Mouse (Mus musculus) 416B (cell line): Measurements from ENCODE around the gene Cyb561.

Source experiments
- DNase-seq: peaks from one replicate; pipeline ENCODE4 v3.0.0; 2011; ENCODE audit warnings: low read depth

The Cyb561 gene

DNA sequence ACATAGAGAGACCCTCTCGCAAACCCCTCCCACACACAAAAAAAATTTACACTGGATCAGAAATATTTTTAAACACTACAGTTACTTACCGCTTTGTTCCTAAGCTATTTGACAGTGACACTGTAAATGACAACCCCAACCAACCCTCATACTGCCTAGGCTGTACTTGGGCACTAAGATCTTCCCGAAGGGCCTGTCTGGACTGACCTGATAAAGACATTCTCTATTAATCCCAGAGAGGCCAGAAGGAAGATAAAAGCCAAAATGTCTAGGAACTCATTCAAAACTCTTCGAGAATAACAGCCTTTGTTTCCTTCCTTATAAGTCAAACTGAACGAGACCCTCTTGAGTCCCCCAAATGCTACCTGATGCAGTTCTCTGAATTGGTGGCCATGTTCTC lies 31.9 kb downstream of the Cyb561 start:
- DNase-seq: no peak

DNA sequence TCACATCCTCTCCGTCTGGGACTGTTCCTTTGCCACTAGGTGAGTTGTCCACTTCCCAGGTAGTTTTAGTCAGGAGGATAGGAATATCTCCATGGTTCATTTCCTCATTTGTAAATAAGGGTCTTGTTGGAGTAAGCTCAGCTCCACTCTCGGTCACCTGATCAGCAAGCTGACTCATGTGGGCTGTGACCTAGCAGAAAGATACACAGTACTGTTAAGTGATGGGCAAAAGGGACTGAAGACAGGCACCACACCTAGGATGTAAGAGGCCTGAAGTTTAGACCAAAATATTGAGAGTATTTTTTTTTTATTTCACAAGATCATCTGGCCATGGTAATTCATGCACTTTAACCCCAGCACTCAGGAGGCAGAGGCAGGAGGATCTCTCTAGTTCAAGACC lies 32.3 kb downstream of the Cyb561 start:
- no peak for DNase-seq

DNA sequence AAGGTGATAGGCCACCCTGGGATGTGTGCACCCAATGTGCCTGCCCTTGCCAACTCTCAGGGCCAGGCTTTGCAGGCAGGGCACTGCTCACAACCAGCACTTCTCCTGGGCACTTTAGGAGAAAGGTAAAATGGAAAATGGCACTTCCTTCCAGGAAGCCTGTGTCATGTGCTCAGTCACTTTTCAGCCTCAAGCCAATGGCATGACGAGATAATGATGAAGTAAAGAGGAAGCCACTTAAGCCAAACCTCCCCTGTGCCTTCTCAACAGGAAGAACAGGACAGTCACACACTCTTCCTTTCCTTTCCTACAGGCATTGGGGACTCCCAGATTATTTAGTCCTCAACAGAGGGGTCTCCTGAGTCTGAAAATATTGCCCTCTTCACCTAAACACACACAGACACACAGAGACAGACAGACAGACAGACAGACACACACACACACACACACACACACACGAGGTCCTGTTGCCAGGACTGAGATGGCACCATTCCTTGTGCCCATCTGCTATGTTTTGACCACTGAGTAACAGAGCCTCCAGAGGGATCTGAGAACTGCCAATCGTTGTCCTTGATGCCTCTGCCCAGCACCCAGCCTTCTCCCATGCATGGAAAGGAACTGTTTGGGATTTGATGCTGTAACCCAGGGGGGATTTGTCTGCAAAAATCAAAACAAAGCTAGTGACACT lies 32.9 kb downstream of the Cyb561 start:
- DNase-seq: no peak

DNA sequence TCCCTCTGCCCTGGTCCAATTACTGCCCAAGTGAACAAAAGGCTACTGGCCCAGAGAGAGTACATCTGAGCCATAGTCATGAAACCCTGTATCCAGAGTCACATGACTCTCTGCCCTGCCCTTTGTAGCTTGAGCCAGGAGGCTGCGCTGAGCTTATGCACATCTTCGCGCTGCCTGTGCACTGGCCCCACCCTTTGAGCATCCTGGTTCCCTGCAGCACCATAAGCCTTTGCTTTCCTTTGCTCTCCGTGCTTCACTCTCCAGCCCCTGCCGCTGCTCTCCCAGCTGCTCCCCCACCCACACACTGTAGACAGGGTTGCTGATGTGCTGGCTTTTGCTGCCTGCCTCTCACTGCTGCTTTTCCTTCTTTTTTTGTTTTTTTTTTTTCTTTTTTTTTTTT lies 39.6 kb downstream of the Cyb561 start:
- no peak for DNase-seq

DNA sequence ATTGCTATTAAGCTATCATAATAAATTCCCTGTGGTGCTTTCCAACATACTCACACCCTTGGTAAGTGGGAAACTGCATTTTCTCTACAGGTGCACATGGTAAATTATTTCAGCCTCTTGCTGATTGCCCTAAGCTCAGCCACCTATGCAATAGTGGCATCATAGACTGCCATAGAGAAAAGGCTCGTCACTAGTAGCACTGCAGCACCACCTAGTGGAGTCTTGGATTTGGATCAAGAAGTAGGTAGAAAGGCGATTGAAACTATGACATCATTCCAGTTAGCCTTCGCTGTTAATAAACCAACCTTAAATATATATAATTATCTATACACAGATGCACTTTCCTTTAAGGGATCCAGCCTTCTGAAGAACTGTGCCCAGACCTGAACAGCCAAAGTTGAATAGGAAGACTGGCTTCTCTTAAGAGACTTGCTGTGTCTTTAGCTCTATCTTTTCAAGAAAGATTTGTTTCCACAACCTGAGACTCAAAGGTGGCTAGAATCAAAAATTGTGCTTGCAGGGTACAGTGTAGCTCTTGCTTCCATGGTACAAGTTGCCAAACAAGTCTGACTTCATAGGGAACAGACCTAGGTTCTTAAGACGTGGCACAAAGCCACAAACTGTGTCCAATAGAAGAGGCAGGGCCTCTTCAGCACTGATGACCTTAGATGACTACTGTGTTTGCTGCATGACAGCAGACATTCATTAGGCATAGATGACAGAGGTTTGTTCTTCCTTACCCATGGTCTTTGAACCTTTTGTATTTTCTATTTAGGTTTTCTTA lies 41.4 kb downstream of the Cyb561 start:
- peak; percentile 84 for DNase-seq

DNA sequence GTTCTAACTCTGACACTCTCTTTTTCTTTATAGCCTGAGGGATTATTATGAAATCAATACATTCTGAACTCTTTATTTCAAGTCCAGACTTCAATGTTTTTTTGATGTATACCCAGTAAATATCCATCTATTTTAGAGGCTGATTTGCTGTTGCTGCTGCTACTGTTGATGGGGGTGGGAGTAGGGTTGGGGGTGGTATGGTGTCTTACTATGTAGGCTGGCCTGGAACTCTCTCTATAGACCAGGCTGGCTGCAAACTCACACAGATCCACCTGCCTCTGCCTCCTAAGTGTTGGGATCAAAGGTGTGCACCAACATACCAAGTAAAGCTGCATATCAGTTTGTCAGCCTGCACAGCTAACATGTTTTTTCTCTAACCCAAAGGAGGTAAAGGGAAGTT lies 42.0 kb downstream of the Cyb561 start:
- DNase-seq: no peak

DNA sequence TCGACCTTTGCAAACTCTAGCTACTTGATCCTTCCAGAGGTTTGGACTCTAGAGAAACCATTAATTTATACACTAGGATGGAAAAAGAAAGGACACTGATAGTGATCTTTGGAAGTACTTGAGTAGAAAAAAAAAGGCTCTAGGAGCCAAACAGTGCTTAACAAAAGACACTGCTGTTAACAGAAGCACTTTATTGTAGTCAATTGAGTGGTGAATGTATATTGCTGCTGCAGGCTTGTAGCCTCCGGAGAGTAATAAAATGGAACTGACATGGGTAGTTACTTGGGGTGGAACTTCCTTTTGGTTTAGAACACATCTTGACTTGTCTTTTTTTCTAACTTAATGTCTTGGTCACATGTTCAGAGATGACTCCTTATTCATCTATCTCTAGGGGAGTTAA lies 43.5 kb downstream of the Cyb561 start:
- DNase-seq: no peak

DNA sequence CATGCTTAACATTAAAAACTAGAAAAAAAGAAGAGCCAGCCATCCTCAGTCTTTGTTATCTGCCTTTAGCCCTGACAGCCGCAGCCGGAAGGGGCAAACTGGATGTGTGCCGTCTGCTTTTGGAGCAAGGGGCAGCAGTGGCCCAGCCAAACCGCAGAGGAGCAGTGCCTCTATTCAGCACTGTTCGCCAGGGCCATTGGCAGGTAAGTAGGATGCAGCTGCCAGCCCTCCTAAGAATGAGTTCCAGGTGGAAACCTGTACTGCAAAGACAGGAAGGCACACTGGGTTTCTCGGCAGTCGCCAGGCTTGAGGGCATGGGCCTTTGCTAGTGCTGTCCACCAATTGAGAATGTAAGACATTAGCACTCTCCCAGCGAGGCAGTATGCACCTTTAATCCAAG lies 44.2 kb downstream of the Cyb561 start:
- DNase-seq: no peak

DNA sequence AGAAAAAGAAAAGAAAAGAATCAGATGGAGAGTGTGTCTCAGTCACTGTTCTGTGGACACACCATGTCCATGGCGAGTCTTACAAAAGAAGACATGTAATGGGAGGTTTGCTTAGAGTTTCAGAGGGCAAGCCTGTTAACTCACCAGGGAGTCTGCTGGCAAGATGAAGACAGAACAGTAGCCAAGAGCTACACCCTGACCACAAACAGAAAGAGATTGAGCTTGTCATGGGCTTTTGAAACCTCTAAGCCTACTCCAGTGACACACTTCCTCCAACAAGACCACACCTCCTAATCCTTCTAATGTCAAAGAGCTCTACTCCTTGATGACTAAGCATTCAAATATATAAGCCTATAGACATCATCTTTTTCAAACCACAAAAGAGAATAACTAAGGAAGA lies 45.8 kb downstream of the Cyb561 start:
- DNase-seq: peak; percentile 59

DNA sequence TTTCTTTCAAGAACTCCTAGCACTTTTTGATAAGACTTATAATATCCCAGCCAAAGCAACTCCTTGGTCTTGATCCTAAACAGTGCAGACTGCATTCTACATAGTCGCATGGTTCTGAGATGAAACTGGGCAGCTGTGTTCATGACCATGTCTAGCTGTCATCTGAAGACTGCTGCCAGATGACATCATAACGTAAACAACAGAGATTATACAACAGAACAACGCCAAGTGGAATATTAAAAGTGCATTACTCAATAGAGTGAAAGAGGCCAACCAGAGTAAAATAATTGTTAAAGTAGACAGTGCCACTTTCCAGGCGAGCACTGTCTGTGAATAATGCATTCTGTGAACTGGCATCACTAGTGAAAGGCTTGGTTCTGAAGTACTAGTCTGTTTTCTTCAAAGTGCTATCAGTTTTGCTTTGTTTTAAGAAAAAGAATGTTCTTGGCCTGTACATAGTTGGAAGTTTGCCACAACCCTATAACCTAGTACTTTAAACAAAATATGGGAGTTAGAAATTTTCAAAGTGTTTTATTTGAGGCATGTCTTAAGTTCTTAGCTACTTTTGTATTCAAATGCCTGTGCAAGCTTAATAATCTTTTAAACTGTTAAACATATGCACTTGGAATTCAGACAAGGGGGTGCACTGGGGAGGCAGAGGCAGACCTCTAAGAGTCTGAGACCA lies 47.5 kb downstream of the Cyb561 start:
- DNase-seq: no peak

DNA sequence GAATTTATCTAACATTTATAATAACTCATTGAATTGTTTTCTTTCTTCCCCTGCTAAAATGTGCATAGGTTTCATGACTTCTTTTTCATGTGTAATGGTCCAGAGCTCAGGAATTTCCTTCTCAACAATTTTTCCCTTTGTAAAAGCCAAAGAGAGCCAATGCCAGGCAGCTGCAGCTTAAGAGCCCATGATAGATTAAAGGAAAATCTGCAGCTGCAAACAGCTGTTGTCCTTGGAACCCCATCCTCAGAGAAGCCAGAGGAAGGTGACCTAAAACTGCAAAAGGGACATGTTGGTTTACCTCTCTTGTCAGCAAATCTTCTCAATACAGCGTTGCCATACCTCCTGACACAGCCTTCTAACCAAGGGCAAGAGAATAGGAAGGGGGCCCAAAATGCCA lies 50.2 kb downstream of the Cyb561 start:
- DNase-seq: no peak

DNA sequence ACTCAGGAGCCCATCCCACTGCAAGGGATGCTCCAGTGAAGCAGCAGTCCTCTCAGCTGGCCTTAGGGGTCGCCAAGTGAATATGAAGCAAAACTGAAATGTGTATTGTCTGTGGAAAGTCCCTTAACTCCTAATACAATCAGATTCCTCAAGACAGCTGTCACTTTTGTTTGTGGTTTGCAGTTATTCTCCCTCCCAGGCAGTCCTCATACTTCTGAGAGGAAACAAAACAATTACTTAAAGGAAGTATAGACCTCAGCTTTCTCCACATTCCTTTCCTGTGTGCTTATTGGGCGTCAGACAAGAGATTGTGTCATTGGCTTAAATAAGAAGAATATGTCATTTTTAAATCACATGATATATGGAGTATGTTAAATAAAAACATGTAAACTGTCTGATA lies 51.6 kb downstream of the Cyb561 start:
- DNase-seq: peak; percentile 50

DNA sequence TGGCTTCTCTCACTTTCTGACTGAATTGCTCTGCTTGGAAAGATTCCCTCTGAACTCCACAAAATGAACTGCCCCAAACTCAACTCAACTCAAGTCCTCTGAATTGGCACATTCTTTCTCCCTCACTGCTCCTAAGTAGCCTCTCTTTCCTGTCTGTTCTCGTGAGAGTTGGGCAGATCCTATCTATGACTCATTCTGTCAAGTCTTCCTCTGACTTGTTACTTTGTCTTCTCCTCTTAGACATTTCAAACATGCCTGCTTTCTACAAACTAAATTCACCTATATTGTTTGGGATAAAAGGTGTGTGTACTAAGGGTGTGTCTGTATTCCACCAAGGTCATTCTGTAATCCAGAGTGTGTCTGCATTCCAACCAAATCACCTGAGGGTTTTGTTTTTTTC lies 54.0 kb downstream of the Cyb561 start:
- peak; percentile 63 for DNase-seq

DNA sequence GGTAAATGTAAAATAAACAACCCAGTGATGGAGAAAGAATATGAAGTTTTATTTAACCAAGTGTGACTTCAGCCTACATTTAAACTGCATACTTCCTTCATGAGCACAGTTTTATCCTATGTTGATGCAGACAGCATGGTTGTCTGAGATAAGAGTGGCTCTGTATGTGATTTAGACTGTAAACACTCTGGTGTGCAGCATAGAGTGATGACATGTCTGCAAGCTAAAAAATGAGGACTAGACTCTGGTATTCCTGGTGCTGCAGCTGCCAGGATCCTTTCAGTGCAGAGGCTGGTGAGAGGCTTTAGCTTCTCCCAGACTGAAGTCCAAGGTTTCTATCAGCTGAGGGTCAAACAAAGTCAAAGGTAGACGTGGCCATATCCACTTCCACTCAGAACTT lies 65.9 kb downstream of the Cyb561 start:
- DNase-seq: no peak

DNA sequence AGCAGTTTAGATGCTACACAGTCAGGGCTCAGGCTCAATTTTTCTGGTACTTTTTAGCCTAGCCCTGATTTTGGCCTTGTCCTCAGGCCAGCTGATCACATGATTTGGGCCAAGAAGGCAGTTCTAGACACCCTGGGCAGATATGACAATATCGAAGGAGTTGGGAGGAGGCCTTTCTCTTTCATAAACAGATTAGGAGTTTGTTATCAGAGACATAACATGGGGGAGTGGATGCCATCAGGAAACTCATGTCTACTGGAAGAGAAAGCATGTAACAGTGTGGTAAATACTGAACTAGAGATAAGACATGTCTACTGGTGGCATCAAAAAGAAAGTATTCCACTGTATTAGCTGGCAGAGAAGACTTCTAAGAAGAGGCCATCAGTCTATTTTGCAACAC lies 67.6 kb downstream of the Cyb561 start:
- no peak for DNase-seq
